Mouse (Mus musculus): ENCODE measurements around the gene Zbtb41.

GRCm38 (mm10) chr1:139396589-139396988, 25.5 kb upstream of the Zbtb41 start:
- no peak for TF ChIP-seq CTCF (IDR thresholded peaks at IDR 0.05; ENCODE audit: borderline replicate concordance, insufficient read depth, low read depth, low read length)
- TF ChIP-seq POLR2A (IDR thresholded peaks at IDR 0.05; ENCODE audit: borderline replicate concordance, insufficient read depth, low read length): no peak
